Mouse (Mus musculus) thymus, adult 2 months (tissue): ENCODE data around the gene Zmiz1.

ENCODE experiments used
- CTCF ChIP-seq: fragments of 200-500 bp; IDR thresholded peaks from 2 replicates; pipeline ENCODE4 v1.5.1; 2012; ENCODE audit warnings: mild to moderate bottlenecking, control low read depth, low read length, moderate library complexity, borderline replicate concordance; ENCODE audit not compliant: control insufficient read depth, poor library complexity, insufficient read depth; ENCODE audit errors: extremely low read depth
- POLR2A ChIP-seq: fragments of 200-500 bp; IDR thresholded peaks from 2 replicates; pipeline ENCODE4 v1.6.1; 2012; ENCODE audit warnings: mild to moderate bottlenecking, low read length, control low read depth, moderate library complexity; ENCODE audit not compliant: control insufficient read depth, poor library complexity, insufficient read depth; ENCODE audit errors: extremely low read depth

DNA sequence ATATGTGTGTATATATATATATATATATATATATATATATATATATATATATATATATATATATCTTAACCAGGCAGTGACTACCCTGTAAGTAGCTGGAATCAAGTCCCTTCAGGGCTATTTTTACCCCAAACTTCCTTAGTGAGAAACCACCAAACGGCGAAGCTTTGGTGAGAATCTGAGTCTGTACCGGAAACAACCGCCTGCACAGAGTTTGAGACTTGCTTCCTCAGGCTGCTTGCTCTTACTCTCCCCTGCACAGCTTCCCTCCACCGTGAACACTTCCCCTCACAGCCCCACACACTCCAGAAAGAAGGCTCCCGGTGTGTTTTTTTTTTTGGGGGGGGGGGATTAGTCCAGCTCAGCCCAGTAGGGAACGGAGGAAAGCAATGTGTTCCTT is 150.4 kb downstream of the Zmiz1 start:
- no peak for TF ChIP-seq CTCF
- no peak for TF ChIP-seq POLR2A
